16 mouse cellular contexts compared by ENCODE assay signal in genomic region chr10:83758732-83759131, GRCm38 (mm10).
A peak's percentile ranks its signal among the peaks of the same experiment; 100 is the strongest.
DNase-seq lines count a peak whose midpoint lies in the region.
"Had no signal": no experiment of that assay in that cellular context is flagged by ENCODE, and none has a peak within 500 bp of the region (broad histone marks: within the 10 kb centered on the region; RNA-seq: fewer than 3 reads in every experiment).

No protein-coding gene starts in this region.

- peak; percentile 24 for DNase-seq in cerebellum, postnatal 25 days
- no peak for DNase-seq in cerebellum, adult 8-10 months
- peak; percentile 28 for DNase-seq in layer of hippocampus, adult 11-12 months (ENCODE audit: low spot score)
- no peak for DNase-seq in layer of hippocampus, adult 9-11 months
- peak; percentile 10 to 12 for DNase-seq in right cerebral cortex, postnatal 36 days (ENCODE audit: low spot score in 2 of 2)
- no peak for DNase-seq in right cerebral cortex, postnatal 4 days
- DNase-seq: adrenal gland, adult 8-10 months; adrenal gland, postnatal 25 days; cerebellum, adult 9-11 months; embryo, embryonic 11 days; forebrain, postnatal 0 days; gastrocnemius, postnatal 10 days; gastrocnemius, postnatal 36 days; heart, adult 2 months; heart, postnatal 14 days; heart, postnatal 4 days had no signal

Comparison
In these comparisons a context has a peak if more than half of its experiments do, and no peak if none do; other contexts are left out.
1. DNase-seq: peak in cerebellum, postnatal 25 days (2 of 2), layer of hippocampus, adult 11-12 months (single experiment) and right cerebral cortex, postnatal 36 days (2 of 2); none in cerebellum, adult 8-10 months (single experiment), layer of hippocampus, adult 9-11 months (single experiment) and right cerebral cortex, postnatal 4 days (single experiment).